Mouse (Mus musculus): ENCODE results near the gene March10.

DNA sequence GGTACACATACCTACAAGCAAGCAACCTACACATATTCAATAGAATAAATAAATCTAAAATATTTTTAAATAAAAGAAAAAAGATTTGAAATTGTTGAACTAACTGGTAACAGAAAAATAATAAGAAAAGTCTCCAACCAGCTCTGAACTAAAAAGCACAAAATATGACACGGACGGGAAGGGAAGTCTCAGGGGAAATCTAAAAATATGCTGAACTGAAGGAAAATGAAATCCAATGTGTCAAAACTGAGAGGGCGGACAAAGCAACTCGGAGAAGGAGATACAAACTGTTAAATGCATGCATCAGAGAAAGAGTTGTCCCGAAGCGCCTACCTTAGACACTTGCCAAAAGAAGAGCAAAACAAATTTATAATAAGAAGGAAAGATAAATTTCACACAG is 28.9 kb upstream of the March10 start:
- TF ChIP-seq FLI1 (IDR thresholded peaks at IDR 0.05; ENCODE audit: low read length) (no peak), GATA1 (IDR thresholded peaks at IDR 0.05; ENCODE audit: borderline replicate concordance, low read length) (no peak)

Data from megakaryocyte, embryonic 14.5 days (primary cell).